Mouse (Mus musculus) forelimb bud, embryonic 11.5 days (tissue): ENCODE results near the gene Naa60.
A peak's percentile ranks its signal among the peaks of the same experiment; 100 is the strongest.
"Not testable (repeated sequence)": the region's sequence is repeated elsewhere in the genome, so short reads cannot be mapped to it uniquely, and the experiment has no call there.

ENCODE experiments used
- DNase-seq: peaks from one replicate; pipeline ENCODE4 v3.0.0-alpha.2; 2012; ENCODE audit warnings: low read depth, low spot score

Naa60 gene

GRCm38 (mm10) chr16:3872216-3873047, at the start of gene Naa60:
Gene Naa60, plus strand, starts transcription at chr16:3872375.
- DNase-seq, result peak; percentile 92

GRCm38 (mm10) chr16:3828021-3828420, 44.2 kb upstream of the Naa60 start:
- DNase-seq, result no peak

GRCm38 (mm10) chr16:3829727-3830126, 42.4 kb upstream of the Naa60 start:
- DNase-seq, result no peak

- DNase-seq, result no peak
These were observed 41.5 kb upstream of the Naa60 start, which contains the start of gene Olfr15 for GRCm38 (mm10) chr16:3830588-3831109. Gene Olfr15, plus strand, starts transcription at chr16:3830878.

GRCm38 (mm10) chr16:3835461-3835860, 36.7 kb upstream of the Naa60 start:
- no peak for DNase-seq

- DNase-seq, result no peak
These were observed 32.9 kb upstream of the Naa60 start for GRCm38 (mm10) chr16:3839157-3839885.

- no peak for DNase-seq
These were observed 29.2 kb upstream of the Naa60 start for GRCm38 (mm10) chr16:3842989-3843388.

- DNase-seq, result no peak
These were observed 28.4 kb upstream of the Naa60 start for GRCm38 (mm10) chr16:3843796-3844195.

- peak; percentile 93 for DNase-seq
These were observed 25.3 kb upstream of the Naa60 start, which contains the start of gene Zfp174 for GRCm38 (mm10) chr16:3846711-3847518. Gene Zfp174, plus strand, starts transcription at chr16:3847268.

- DNase-seq, result no peak
These were observed 24.3 kb upstream of the Naa60 start for GRCm38 (mm10) chr16:3847871-3848270.

GRCm38 (mm10) chr16:3848416-3848815, 23.8 kb upstream of the Naa60 start:
- no peak for DNase-seq

- not testable (repeated sequence) for DNase-seq
These were observed 20.9 kb upstream of the Naa60 start for GRCm38 (mm10) chr16:3851301-3851700.

GRCm38 (mm10) chr16:3852586-3852985, 19.6 kb upstream of the Naa60 start:
- DNase-seq, result no peak

GRCm38 (mm10) chr16:3854437-3855182, 17.6 kb upstream of the Naa60 start:
- no peak for DNase-seq

GRCm38 (mm10) chr16:3855776-3856175, 16.4 kb upstream of the Naa60 start:
- no peak for DNase-seq

- no peak for DNase-seq
These were observed 12.9 kb upstream of the Naa60 start for GRCm38 (mm10) chr16:3859254-3859653.

- DNase-seq, result no peak
These were observed 360 bp upstream of the Naa60 start for GRCm38 (mm10) chr16:3871815-3872214.

- no peak for DNase-seq
These were observed 4.2 kb downstream of the Naa60 start for GRCm38 (mm10) chr16:3876346-3876745.

- DNase-seq, result peak; percentile 85
These were observed 12.3 kb downstream of the Naa60 start, which contains the start of the genes Zfp597 and Gm20695 for GRCm38 (mm10) chr16:3884201-3885064. Gene Zfp597, minus strand, starts transcription at chr16:3884561. Gene Gm20695, plus strand, starts transcription at chr16:3884648.
